Mouse (Mus musculus): ENCODE results near the gene Gm10197. TPM values are rescaled to one million over a fixed set of nuclear protein-coding genes. Genes with fewer than 3 reads are reported as not detected.

Gene Gm10197
- total and polyA plus RNA-seq, 2 experiments from 2014 or later: not detected

DNA sequence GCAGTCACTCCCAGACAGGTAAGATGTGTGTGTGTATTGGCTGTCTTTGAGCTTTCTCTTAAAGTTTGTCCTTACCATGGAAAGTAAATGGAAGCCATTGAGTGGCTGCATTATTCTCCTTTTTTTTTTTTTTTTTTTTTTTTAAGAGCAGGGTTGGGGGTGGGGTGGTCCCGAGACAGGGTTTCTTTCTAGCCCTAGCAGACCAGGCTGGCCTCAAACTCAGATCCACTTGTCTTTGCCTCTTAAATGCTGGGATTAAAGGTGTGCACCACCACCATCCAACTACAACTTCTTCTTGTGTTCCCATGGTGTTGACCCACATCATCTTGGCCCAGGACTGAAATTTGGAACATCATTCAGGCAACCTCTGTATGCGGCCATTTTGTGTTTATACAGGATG lies 2.0 kb upstream of the Gm10197 start:
- ATAC-seq (ENCODE audit: insufficient read depth, low read depth) (no peak), DNase-seq (ENCODE audit: low spot score) (no peak)
- WGBS: 83% methylated on average over 2 of the region's 2 CpGs
- Histone ChIP-seq H3K4me2 (ENCODE audit: low read depth, low read length) (no peak overlapping the region), H3K27ac (ENCODE audit: low read depth) (no peak overlapping the region), H3K36me3 (replicated peaks; ENCODE audit: control insufficient read depth, insufficient read depth, low read length) (peaks cover 45% of the 10 kb centered on the region), H3K4me1 (ENCODE audit: control insufficient read depth, insufficient read depth) (no peaks in the 10 kb centered on the region), H3K27me3 (ENCODE audit: control insufficient read depth, insufficient read depth, low read length) (no peaks in the 10 kb centered on the region), H3K9me3 (replicated peaks; ENCODE audit: control insufficient read depth, low read length) (no peaks in the 10 kb centered on the region), H3K4me3 (ENCODE audit: low read depth, low read length) (no peak overlapping the region), H3K9ac (replicated peaks; ENCODE audit: low read depth, low read length) (no peak overlapping the region)
- TF ChIP-seq EP300 (IDR thresholded peaks at IDR 0.05; ENCODE audit: low read depth) (no peak), CTCF (IDR thresholded peaks at IDR 0.05; ENCODE audit: low read depth) (no peak)

DNA sequence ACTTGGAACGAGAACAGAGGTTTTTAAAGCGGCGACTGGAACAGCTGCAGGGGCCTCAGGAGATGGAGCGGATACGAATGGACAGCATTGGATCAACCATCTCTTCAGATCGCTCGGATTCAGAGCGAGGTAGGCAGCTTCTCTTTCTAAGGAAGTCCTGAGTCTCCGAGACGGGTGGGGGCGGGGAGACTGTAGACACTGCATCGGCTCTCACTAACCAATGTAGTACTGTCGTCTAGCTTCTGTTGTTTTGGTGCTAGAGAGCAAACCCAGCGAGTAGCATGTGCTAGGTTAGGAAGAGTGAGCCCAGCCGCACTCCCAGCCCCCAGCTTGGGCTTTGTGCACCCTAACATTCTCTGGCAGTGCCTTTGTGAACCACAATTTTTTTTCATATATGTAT lies 1.3 kb downstream of the Gm10197 start:
- Histone ChIP-seq H3K27ac (ENCODE audit: low read depth) (no peak overlapping the region), H3K4me3 (ENCODE audit: low read depth, low read length) (no peak overlapping the region), H3K36me3 (replicated peaks; ENCODE audit: control insufficient read depth, insufficient read depth, low read length) (peaks cover 25% of the 10 kb centered on the region), H3K27me3 (ENCODE audit: control insufficient read depth, insufficient read depth, low read length) (no peaks in the 10 kb centered on the region), H3K4me2 (ENCODE audit: low read depth, low read length) (no peak overlapping the region), H3K9ac (replicated peaks; ENCODE audit: low read depth, low read length) (no peak overlapping the region), H3K9me3 (replicated peaks; ENCODE audit: control insufficient read depth, low read length) (no peaks in the 10 kb centered on the region), H3K4me1 (ENCODE audit: control insufficient read depth, insufficient read depth) (peaks cover 10% of the 10 kb centered on the region)
- no peak for ATAC-seq (ENCODE audit: insufficient read depth, low read depth)
- 78% methylated on average over 15 of the region's 15 CpGs for WGBS
- TF ChIP-seq CTCF (IDR thresholded peaks at IDR 0.05; ENCODE audit: low read depth): no peak
- TF ChIP-seq EP300 (IDR thresholded peaks at IDR 0.05; ENCODE audit: low read depth): no peak
- DNase-seq (ENCODE audit: low spot score): no peak

DNA sequence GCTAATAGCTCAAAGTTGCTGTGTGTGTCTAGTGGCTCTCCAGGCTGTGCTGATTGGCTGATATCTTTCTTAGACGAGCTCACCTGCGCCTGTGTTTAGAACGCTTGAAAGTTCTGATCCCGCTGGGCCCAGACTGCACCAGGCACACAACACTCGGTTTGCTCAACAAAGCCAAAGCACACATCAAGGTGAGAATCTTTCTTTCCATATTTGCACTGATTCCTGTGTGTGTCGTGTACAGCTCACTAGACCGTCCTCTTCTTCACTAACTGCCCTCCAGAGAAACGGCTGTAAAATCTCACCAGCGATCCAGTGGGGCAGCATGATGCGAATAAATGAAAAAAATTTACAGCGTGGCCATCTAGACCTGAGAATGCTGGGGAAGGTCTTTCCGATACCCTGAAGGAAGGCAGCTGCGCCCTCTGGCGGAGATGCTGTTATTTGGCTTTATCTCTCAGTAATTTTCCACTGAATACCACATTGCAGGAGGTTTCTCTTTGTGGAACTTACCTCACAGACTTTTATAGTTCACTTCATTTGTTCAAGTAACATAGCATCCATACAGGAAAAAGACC lies 2.0 kb downstream of the Gm10197 start:
- H3K4me2 ChIP-seq (ENCODE audit: low read depth, low read length): peak overlapping the region; percentile 10; the same call in 1 of the 2 replicates
- H3K9me3 ChIP-seq (replicated peaks; ENCODE audit: control insufficient read depth, low read length): no peaks in the 10 kb centered on the region
- H3K4me3 ChIP-seq (ENCODE audit: low read depth, low read length): no peak overlapping the region
- TF ChIP-seq EP300 (IDR thresholded peaks at IDR 0.05; ENCODE audit: low read depth) (no peak), CTCF (IDR thresholded peaks at IDR 0.05; ENCODE audit: low read depth) (peak; percentile 90)
- peak; percentile 35 for ATAC-seq (ENCODE audit: insufficient read depth, low read depth)
- DNase-seq (ENCODE audit: low spot score): peak; percentile 68
- peak overlapping the region; percentile 20; the same call in 1 of the 2 replicates for H3K27ac ChIP-seq (ENCODE audit: low read depth)
- WGBS: 24% methylated on average over 14 of the region's 14 CpGs
- H3K4me1 ChIP-seq (ENCODE audit: control insufficient read depth, insufficient read depth): peaks cover 16% of the 10 kb centered on the region
- H3K36me3 ChIP-seq (replicated peaks; ENCODE audit: control insufficient read depth, insufficient read depth, low read length): peaks cover 20% of the 10 kb centered on the region
- no peak overlapping the region for H3K9ac ChIP-seq (replicated peaks; ENCODE audit: low read depth, low read length)
- no peaks in the 10 kb centered on the region for H3K27me3 ChIP-seq (ENCODE audit: control insufficient read depth, insufficient read depth, low read length)

DNA sequence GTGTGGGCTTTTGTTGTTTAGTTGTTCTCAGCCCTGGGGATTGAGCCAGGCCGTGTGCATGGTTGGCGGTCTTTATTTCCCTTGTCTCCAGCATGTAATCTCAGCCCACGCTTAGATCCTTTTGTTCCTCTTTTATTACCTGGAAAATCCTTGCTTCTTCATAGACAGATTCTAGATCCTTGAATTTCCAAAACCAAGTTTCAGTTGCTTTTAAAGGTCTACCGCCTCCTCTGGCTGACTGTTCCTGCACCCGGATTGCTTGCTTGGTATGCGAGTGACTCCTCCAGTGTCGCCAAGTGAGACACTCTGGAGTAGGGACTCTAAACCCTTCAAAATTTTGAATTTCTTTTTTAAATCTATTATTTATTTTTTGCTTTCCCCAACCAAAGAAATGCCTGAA lies 4.7 kb downstream of the Gm10197 start:
- 93% methylated on average over 7 of the region's 7 CpGs for WGBS
- TF ChIP-seq EP300 (IDR thresholded peaks at IDR 0.05; ENCODE audit: low read depth): no peak
- TF ChIP-seq CTCF (IDR thresholded peaks at IDR 0.05; ENCODE audit: low read depth): no peak
- no peak overlapping the region for H3K4me2 ChIP-seq (ENCODE audit: low read depth, low read length)
- ATAC-seq (ENCODE audit: insufficient read depth, low read depth) (no peak), DNase-seq (ENCODE audit: low spot score) (no peak)
- no peak overlapping the region for H3K27ac ChIP-seq (ENCODE audit: low read depth)
- H3K9me3 ChIP-seq (replicated peaks; ENCODE audit: control insufficient read depth, low read length): no peaks in the 10 kb centered on the region
- no peak overlapping the region for H3K9ac ChIP-seq (replicated peaks; ENCODE audit: low read depth, low read length)
- peaks cover 9% of the 10 kb centered on the region for H3K36me3 ChIP-seq (replicated peaks; ENCODE audit: control insufficient read depth, insufficient read depth, low read length)
- H3K4me1 ChIP-seq (ENCODE audit: control insufficient read depth, insufficient read depth): peaks cover 18% of the 10 kb centered on the region
- H3K27me3 ChIP-seq (ENCODE audit: control insufficient read depth, insufficient read depth, low read length): no peaks in the 10 kb centered on the region
- no peak overlapping the region for H3K4me3 ChIP-seq (ENCODE audit: low read depth, low read length)

DNA sequence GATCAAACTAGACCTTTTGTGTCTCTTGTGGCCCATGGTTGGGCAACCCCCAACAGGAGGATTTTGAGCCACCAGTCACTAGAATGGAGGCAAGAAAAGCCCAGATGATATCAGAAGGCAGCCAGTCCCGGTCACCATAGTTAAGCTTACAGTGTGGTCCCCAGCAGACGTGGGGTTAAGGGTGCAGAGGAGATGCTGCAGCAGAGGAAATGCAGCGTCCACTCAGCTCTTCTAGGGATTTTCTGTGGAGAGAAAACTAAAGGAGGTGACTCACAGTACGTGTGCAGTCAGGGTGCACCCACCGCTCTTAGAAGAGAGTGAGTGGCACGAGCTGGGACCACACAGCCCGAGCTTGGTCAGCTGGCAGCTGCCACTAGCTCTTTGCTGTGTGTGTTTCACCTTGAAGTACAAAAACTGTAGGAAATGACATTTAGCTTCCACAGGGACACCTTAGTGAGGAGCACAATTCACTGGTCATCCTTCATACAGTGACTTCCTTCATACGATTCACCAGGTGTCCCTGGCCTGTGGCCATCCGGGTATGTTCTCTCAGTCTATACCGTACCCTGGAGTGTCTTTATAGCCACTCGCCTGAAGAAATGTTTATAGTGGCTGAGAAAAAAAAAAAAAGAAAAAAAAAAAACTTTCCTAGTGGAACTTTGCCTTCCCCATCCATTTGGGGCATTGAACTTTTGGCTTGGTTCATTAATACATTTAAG lies 5.3 kb downstream of the Gm10197 start:
- ATAC-seq (ENCODE audit: insufficient read depth, low read depth): no peak

More for the DNA sequence above, 5.3 kb downstream of the Gm10197 start:
- 75% methylated on average over 11 of the region's 11 CpGs for WGBS
- no peak for DNase-seq (ENCODE audit: low spot score)
- TF ChIP-seq CTCF (IDR thresholded peaks at IDR 0.05; ENCODE audit: low read depth) (no peak), EP300 (IDR thresholded peaks at IDR 0.05; ENCODE audit: low read depth) (no peak)
- no peak overlapping the region for H3K4me2 ChIP-seq (ENCODE audit: low read depth, low read length)
- H3K27ac ChIP-seq (ENCODE audit: low read depth): no peak overlapping the region
- H3K9ac ChIP-seq (replicated peaks; ENCODE audit: low read depth, low read length): no peak overlapping the region
- no peaks in the 10 kb centered on the region for H3K27me3 ChIP-seq (ENCODE audit: control insufficient read depth, insufficient read depth, low read length)
- no peak overlapping the region for H3K4me3 ChIP-seq (ENCODE audit: low read depth, low read length)
- peaks cover 2% of the 10 kb centered on the region for H3K36me3 ChIP-seq (replicated peaks; ENCODE audit: control insufficient read depth, insufficient read depth, low read length)
- peaks cover 18% of the 10 kb centered on the region for H3K4me1 ChIP-seq (ENCODE audit: control insufficient read depth, insufficient read depth)
- no peaks in the 10 kb centered on the region for H3K9me3 ChIP-seq (replicated peaks; ENCODE audit: control insufficient read depth, low read length)
